Mouse (Mus musculus): ENCODE results near the gene Ccdc184. TPM values are rescaled to one million over a fixed set of nuclear protein-coding genes. Genes with fewer than 3 reads are reported as not detected.

The Ccdc184 gene
- total RNA-seq, 2 experiments from 2014 or later = 1.2 to 1.5 TPM

Other genes with a start within 250 kb of the Ccdc184 start
- 10 to 100 TPM; 38.1 to 49.5 TPM for gene Tmem106c, start 203.0 kb upstream of the Ccdc184 start, total RNA-seq (2021)
- gene Col2a1, start 162.5 kb upstream of the Ccdc184 start, total RNA-seq (2021) = 10 to 100 TPM in 1 of 2 experiments, under 1 TPM in 1; 0.33 to 17.3 TPM
- gene Pfkm, start 74.6 kb upstream of the Ccdc184 start, total RNA-seq (2021) = 100 to 1,000 TPM in 1 of 2 experiments, 10 to 100 TPM in 1; 77.0 to 168 TPM
- 10 to 100 TPM; 17.2 to 22.8 TPM for gene Senp1, start 73.4 kb upstream of the Ccdc184 start, total RNA-seq (2021)
- 10 to 100 TPM; 43.2 to 54.1 TPM for gene Asb8, start 1.5 kb upstream of the Ccdc184 start, total RNA-seq (2021)
- not detected for gene Olfr288, start 28.4 kb downstream of the Ccdc184 start, total RNA-seq (2021)
- not detected for gene Gm44579, start 53.8 kb downstream of the Ccdc184 start, total RNA-seq (2021)
- not detected for gene Olfr287, start 53.9 kb downstream of the Ccdc184 start, total RNA-seq (2021)
- not detected for gene Olfr286, start 67.3 kb downstream of the Ccdc184 start, total RNA-seq (2021)
- gene H1fnt, start 90.1 kb downstream of the Ccdc184 start, total RNA-seq (2021) = not detected
- 1 to 10 TPM; 3.9 to 7.4 TPM for gene Zfp641, start 129.0 kb downstream of the Ccdc184 start, total RNA-seq (2021)
- not detected for gene Olfr285, start 150.2 kb downstream of the Ccdc184 start, total RNA-seq (2021)
- not detected for gene Olfr284, start 173.8 kb downstream of the Ccdc184 start, total RNA-seq (2021)
- gene Olfr283, start 213.8 kb downstream of the Ccdc184 start, total RNA-seq (2021) = not detected

All from adrenal gland, postnatal 10 days (tissue).